Mouse (Mus musculus) liver, adult 2 months (tissue): ENCODE results near the gene Sh3pxd2b. TPM values are rescaled to one million over a fixed set of nuclear protein-coding genes. Genes with fewer than 3 reads are reported as not detected.

ENCODE experiments used
- DNase-seq: peaks from one replicate; pipeline ENCODE4 v3.0.0-alpha.2; 2011; ENCODE audit warnings: low read depth, low spot score; ENCODE audit errors: extremely low read depth
- H3K27ac ChIP-seq: fragments of 200-500 bp; replicated peaks from 2 replicates; pipeline ENCODE4 v1.5.1; 2012; ENCODE audit warnings: low read depth, mild to moderate bottlenecking, control low read depth, inconsistent platforms, low read length; ENCODE audit not compliant: insufficient read depth
- H3K27me3 ChIP-seq: fragments of 200-500 bp; 2 replicates; pipeline ENCODE4 v1.6.1; 2012; ENCODE audit warnings: mild to moderate bottlenecking, moderate library complexity, low read length, inconsistent platforms; ENCODE audit not compliant: control insufficient read depth, insufficient read depth
- H3K36me3 ChIP-seq: fragments of 200-500 bp; 2 replicates; pipeline ENCODE4 v1.6.1; 2012; ENCODE audit warnings: low read length, inconsistent platforms; ENCODE audit not compliant: control insufficient read depth, insufficient read depth
- H3K4me1 ChIP-seq: fragments of 200-500 bp; 2 replicates; pipeline ENCODE4 v1.6.1; 2011; ENCODE audit warnings: low read length; ENCODE audit not compliant: control insufficient read depth, insufficient read depth
- H3K4me3 ChIP-seq: fragments of 200-500 bp; 2 replicates; pipeline ENCODE4 v1.5.1; 2011; ENCODE audit warnings: low read depth, mild to moderate bottlenecking, control low read depth, low read length, moderate library complexity; ENCODE audit not compliant: insufficient read depth
- H3K79me2 ChIP-seq: fragments of 200-500 bp; 2 replicates; pipeline ENCODE4 v1.6.1; 2012; ENCODE audit warnings: inconsistent platforms, mild to moderate bottlenecking, low read length, moderate library complexity; ENCODE audit not compliant: control insufficient read depth, insufficient read depth
- H3K9ac ChIP-seq: fragments of 200-500 bp; 2 replicates; pipeline ENCODE4 v1.6.1; 2012; ENCODE audit warnings: low read depth, mild to moderate bottlenecking, control low read depth, inconsistent platforms, low read length
- CTCF ChIP-seq: fragments of 200-500 bp; IDR thresholded peaks from 2 replicates; pipeline ENCODE4 v1.5.1; 2011; ENCODE audit warnings: low read depth, low read length, control low read depth
- POLR2A ChIP-seq: fragments of 200-500 bp; IDR thresholded peaks from 2 replicates; pipeline ENCODE4 v1.6.1; 2011; ENCODE audit warnings: low read length, control low read depth; ENCODE audit not compliant: insufficient read depth; ENCODE audit errors: extremely low read depth
- WGBS: fragments of 180-500 bp; shearing (Covaris S2); methylation state at CpG from one replicate; pipeline ENCODE4 v1.1.7; 2018; 5-methylcytosine and 5-hydroxymethylcytosine counted together
- polyA plus RNA-seq: library from polyadenylated mRNA; depleted of rRNA; stranded (reverse); fragments of >200 nt; gene quantifications from 2 replicates; pipeline ENCODE4 v1.2.3, GENCODE M21; 2012
- total RNA-seq: library from RNA; depleted of rRNA; stranded (reverse); fragments of >200 nt; gene quantifications from 2 replicates; pipeline ENCODE4 v1.2.3, GENCODE M21; 2014

Gene Sh3pxd2b
- total and polyA plus RNA-seq, 2 experiments = 0.18 to 0.23 TPM

DNA sequence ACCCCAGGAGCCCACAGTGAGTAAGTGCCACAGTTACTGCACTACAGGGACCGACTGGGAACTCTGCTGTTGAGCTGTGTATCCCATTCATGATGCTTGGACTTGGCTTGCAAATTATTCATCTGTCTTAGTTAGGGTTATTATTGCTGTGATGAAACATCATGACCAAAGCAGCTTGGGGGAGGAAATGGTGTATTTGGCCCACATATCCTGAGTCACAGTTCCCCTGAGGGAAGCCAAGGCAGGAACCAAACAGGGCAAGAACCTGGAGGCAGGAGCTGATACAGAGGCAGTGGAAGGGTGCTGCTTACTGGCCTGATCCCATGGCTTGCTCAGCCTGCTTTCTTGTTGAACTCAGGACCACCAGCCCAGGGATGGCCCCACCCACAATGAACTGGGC is 7.8 kb downstream of the Sh3pxd2b start:
- Histone ChIP-seq H3K9ac (no peak overlapping the region), H3K27me3 (no peaks in the 10 kb centered on the region), H3K79me2 (no peaks in the 10 kb centered on the region), H3K36me3 (no peaks in the 10 kb centered on the region), H3K4me3 (no peak overlapping the region), H3K27ac (no peak overlapping the region), H3K4me1 (no peaks in the 10 kb centered on the region)
- DNase-seq = no peak
- TF ChIP-seq POLR2A (no peak), CTCF (no peak)
- WGBS = 87% methylated on average over 1 of the region's 1 CpGs

DNA sequence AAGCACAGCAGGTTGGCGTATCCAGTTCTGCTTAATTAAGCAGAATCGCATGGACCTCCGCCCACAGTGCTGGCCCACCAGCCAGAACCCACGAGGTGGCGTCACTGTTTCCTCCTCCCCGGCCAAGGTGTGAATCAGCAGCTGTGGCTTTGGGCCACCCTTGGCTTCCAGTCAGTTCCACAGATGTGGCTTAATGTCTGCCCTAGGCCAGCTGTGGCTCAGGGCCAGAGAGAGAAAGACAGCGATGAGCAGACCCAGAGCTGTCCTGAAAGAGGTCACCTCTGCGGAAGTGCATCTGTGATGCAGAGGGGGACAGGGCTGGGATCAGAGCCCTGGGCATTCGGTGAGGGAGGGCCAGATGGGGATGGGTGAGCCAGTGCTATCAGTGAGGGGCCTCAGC is 10.1 kb downstream of the Sh3pxd2b start:
- Histone ChIP-seq H3K4me3 (no peak overlapping the region), H3K79me2 (no peaks in the 10 kb centered on the region), H3K9ac (no peak overlapping the region), H3K27ac (no peak overlapping the region), H3K36me3 (no peaks in the 10 kb centered on the region), H3K27me3 (no peaks in the 10 kb centered on the region), H3K4me1 (no peaks in the 10 kb centered on the region)
- WGBS = 69% methylated on average over 9 of the region's 9 CpGs
- TF ChIP-seq CTCF = no peak
- TF ChIP-seq POLR2A = no peak
- DNase-seq = no peak

DNA sequence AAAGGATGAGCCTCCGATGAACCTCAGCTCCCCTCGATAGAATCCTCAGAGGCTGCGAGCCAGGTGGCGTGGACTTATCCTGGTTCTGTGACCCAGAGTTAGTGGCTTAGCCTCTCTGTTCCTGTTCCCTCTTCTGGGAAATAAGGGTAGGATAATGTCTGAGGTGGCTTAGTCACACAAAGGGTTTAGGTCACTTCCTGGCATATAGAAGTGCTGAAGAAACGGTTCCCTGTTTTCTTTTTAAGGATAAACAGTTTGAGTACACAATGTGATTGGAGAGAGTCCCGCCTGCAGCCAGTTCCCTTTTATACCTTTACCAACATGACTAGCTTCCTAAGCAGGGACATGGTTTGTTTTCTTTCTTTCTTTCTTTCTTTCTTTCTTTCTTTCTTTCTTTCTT is 10.8 kb downstream of the Sh3pxd2b start:
- peak; percentile 14 for DNase-seq

DNA sequence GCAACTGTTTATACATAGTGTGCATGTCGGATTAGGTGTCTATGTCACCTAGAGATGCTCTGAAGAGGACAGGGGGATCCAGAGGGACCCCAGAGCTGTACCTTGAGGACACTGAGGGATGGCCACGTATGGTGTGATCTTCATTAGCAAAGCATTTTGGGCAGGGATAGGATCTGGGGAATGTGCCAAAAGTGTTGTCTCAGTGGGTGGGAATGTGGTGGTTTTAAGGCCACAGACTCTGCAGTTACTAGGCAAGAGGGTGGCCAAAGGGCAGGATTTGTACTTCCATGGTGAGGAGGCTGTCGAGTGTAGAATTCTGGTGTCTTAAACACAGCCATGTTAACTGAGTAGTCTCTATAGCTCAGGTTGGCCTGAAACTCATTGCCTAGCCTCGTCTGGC is 11.9 kb downstream of the Sh3pxd2b start:
- no peak for TF ChIP-seq POLR2A
- TF ChIP-seq CTCF = no peak
- DNase-seq = no peak
- Histone ChIP-seq H3K36me3 (no peaks in the 10 kb centered on the region), H3K27me3 (no peaks in the 10 kb centered on the region), H3K79me2 (no peaks in the 10 kb centered on the region), H3K9ac (no peak overlapping the region), H3K4me1 (no peaks in the 10 kb centered on the region), H3K27ac (no peak overlapping the region), H3K4me3 (no peak overlapping the region)
- 81% methylated on average over 4 of the region's 4 CpGs for WGBS

More for the DNA sequence above, 10.8 kb downstream of the Sh3pxd2b start:
- H3K4me3 ChIP-seq = no peak overlapping the region
- H3K27me3 ChIP-seq = no peaks in the 10 kb centered on the region
- no peak overlapping the region for H3K27ac ChIP-seq
- no peaks in the 10 kb centered on the region for H3K79me2 ChIP-seq
- H3K36me3 ChIP-seq = no peaks in the 10 kb centered on the region
- no peak overlapping the region for H3K9ac ChIP-seq
- 47% methylated on average over 6 of the region's 6 CpGs for WGBS
- TF ChIP-seq POLR2A (no peak), CTCF (no peak)
- H3K4me1 ChIP-seq = no peaks in the 10 kb centered on the region

DNA sequence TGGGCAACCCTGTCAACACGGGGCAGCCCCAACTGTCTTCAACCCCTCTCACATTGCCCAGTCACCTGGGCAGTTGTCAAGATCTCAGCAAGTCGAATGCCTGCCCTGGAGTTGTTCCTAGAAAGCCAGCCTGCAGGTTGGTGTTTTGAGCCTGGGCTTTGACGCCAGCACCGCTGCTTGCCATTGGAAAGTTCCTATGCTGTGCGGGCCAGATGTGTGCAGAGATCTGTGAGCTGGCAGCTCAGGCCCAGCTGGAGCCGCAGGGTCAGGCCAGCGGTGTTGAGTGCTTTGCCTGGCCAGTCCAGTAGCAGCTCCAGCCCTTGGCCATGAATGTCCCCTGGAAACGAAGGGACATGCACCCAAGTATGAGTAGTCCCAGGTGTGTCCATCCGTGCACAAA is 14.2 kb downstream of the Sh3pxd2b start:
- 97% methylated on average over 9 of the region's 9 CpGs for WGBS
- Histone ChIP-seq H3K79me2 (no peaks in the 10 kb centered on the region), H3K36me3 (no peaks in the 10 kb centered on the region), H3K9ac (no peak overlapping the region), H3K4me3 (no peak overlapping the region), H3K27ac (no peak overlapping the region), H3K4me1 (no peaks in the 10 kb centered on the region), H3K27me3 (no peaks in the 10 kb centered on the region)
- DNase-seq = no peak
- TF ChIP-seq CTCF = no peak
- no peak for TF ChIP-seq POLR2A

DNA sequence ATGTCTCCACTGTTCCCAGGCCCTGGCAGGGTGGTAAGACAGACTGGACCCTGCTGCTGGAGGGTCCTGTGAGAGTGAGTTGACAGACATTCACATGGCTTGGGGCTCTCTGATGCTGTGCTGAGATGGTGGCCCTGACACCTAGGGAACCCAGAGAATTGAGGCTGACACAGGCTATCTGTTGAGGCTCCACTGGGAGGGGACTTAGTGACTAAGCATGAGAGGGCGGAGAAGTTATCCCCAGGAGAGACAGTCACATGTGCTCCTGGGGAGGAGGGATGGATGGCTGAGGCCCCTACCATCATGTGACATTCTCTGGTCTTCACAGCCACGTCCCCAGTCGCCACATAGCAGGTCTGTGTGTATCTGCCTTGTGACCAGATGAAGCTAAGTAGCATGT is 15.6 kb downstream of the Sh3pxd2b start:
- no peak for TF ChIP-seq CTCF
- TF ChIP-seq POLR2A = no peak
- 96% methylated on average over 3 of the region's 3 CpGs for WGBS
- H3K27ac ChIP-seq = no peak overlapping the region
- H3K4me3 ChIP-seq = no peak overlapping the region
- no peaks in the 10 kb centered on the region for H3K27me3 ChIP-seq
- no peak overlapping the region for H3K9ac ChIP-seq
- DNase-seq = no peak
- H3K4me1 ChIP-seq = no peaks in the 10 kb centered on the region
- H3K79me2 ChIP-seq = no peaks in the 10 kb centered on the region
- H3K36me3 ChIP-seq = no peaks in the 10 kb centered on the region
